Mouse (Mus musculus): ENCODE measurements around the gene Sall1.

The Sall1 gene

DNA sequence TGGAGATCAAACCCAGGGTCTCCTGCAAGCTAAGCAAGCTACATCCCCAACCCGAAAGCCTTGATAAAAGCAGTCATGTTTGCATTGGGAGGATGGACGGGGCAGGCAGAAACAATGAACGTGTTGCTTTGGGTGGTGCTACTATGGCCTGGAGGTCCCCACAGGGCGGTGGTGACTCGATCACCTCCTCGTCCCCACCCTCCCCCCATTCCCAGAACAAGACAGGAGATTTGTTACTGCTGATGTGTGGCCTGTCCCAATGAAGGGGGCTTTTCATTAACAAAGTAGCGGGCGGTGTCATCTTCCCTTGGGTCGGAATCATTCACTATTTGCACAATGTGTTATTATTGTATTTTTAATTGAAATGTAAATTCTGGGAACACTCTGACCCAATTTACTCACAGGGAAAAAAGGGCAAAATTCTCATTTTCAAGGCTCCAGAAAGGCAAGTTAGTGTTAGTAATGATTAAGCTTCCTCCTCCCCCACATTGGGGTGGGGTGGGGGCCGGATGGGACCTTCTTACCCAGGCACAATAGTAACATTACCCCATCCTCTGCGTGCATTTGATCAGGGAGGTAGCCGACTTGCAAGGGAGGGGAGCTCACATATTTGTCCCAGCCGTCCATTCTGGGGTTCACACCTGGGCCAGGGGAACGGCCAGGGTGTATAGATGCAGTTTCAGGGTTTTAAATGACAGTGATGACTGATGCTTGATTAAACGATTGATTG, 52.0 kb downstream of the Sall1 start:
- DNase-seq (ENCODE audit: low read depth, low spot score) = no peak

GRCm38 (mm10) chr8:88991176-88991575, 52.8 kb downstream of the Sall1 start:
- DNase-seq (ENCODE audit: low read depth, low spot score) = no peak

DNA sequence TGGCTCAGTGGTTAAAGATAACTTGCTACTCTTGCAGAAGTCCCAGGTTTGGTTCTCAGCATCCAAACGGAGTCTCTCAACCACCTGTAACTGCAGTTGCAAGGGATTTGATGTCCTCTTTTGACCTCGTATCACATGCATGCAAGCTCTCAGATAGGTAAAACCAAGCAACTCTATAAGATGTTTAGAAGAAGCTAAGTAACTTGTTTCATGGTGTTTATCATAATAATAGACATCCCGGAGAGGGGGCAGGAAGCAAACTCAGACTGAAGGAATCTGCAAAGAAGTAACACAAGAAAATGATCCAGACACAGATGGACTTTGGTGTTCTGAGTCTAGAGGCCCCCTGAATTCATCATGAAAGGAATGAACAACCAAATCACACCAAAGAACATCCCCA, 55.0 kb downstream of the Sall1 start:
- DNase-seq (ENCODE audit: low read depth, low spot score) = no peak

DNA sequence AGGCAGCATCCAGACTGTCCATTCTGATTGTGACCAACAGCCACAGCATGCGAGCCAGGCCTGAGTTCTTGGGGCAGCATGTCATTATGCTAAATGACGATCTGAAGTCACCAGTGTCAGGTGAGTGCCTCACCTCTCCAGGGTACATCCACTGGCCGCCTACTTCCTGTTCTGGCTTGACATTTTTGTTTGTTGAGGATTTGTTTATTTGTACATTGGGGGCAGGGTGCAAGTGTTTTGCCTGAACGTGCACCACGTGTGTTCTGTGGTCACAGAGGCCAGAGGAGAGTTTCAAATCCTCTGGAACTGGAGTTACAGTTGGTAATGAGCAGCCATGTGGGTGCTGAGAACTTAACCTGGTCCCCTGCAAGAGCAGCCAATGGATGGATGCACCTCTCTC, 60.5 kb downstream of the Sall1 start:
- no peak for DNase-seq (ENCODE audit: low read depth, low spot score)
